Mouse (Mus musculus): Measurements from ENCODE around the gene Pard3. TPM values are rescaled to one million over a fixed set of nuclear protein-coding genes. Genes with fewer than 3 reads are reported as not detected.
A peak's percentile ranks its signal among the peaks of the same experiment; 100 is the strongest.

The Pard3 gene
- polyA plus RNA-seq, 1 experiment: 11.3 TPM

GRCm38 (mm10) chr8:127229325-127230232, 165.9 kb downstream of the Pard3 start:
- H3K4me1 ChIP-seq (ENCODE audit: control insufficient read depth, insufficient read depth, low read length): no peaks in the 10 kb centered on the region; the same call in 1 of the 2 replicates
- no peak overlapping the region for H3K27ac ChIP-seq (ENCODE audit: insufficient read depth, low read length)
- TF ChIP-seq CTCF (IDR thresholded peaks at IDR 0.05; ENCODE audit: extremely low read depth, insufficient read depth, low read length) (no peak), POLR2A (IDR thresholded peaks at IDR 0.05; ENCODE audit: extremely low read depth, insufficient read depth, low read length) (no peak)

GRCm38 (mm10) chr8:127230233-127230595, 166.5 kb downstream of the Pard3 start:
- H3K4me3 ChIP-seq (ENCODE audit: insufficient read depth, low read length): no peak overlapping the region
- no peaks in the 10 kb centered on the region; the same call in 1 of the 2 replicates for H3K4me1 ChIP-seq (ENCODE audit: control insufficient read depth, insufficient read depth, low read length)
- H3K27ac ChIP-seq (ENCODE audit: insufficient read depth, low read length): no peak overlapping the region
- TF ChIP-seq POLR2A (IDR thresholded peaks at IDR 0.05; ENCODE audit: extremely low read depth, insufficient read depth, low read length) (no peak), CTCF (IDR thresholded peaks at IDR 0.05; ENCODE audit: extremely low read depth, insufficient read depth, low read length) (no peak)

More at GRCm38 (mm10) chr8:127229325-127230232, 165.9 kb downstream of the Pard3 start:
- H3K4me3 ChIP-seq (ENCODE audit: insufficient read depth, low read length): no peak overlapping the region

- Histone ChIP-seq H3K4me3 (ENCODE audit: insufficient read depth, low read length) (no peak overlapping the region), H3K4me1 (ENCODE audit: control insufficient read depth, insufficient read depth, low read length) (peaks cover 2% of the 10 kb centered on the region; the same call in 1 of the 2 replicates), H3K27ac (ENCODE audit: insufficient read depth, low read length) (no peak overlapping the region)
- TF ChIP-seq CTCF (IDR thresholded peaks at IDR 0.05; ENCODE audit: extremely low read depth, insufficient read depth, low read length): no peak
- no peak for TF ChIP-seq POLR2A (IDR thresholded peaks at IDR 0.05; ENCODE audit: extremely low read depth, insufficient read depth, low read length)
Measured at GRCm38 (mm10) chr8:127243351-127243750, 179.7 kb downstream of the Pard3 start.

GRCm38 (mm10) chr8:127243841-127244240, 180.1 kb downstream of the Pard3 start:
- no peak overlapping the region for H3K4me3 ChIP-seq (ENCODE audit: insufficient read depth, low read length)
- no peak overlapping the region for H3K27ac ChIP-seq (ENCODE audit: insufficient read depth, low read length)
- TF ChIP-seq POLR2A (IDR thresholded peaks at IDR 0.05; ENCODE audit: extremely low read depth, insufficient read depth, low read length) (no peak), CTCF (IDR thresholded peaks at IDR 0.05; ENCODE audit: extremely low read depth, insufficient read depth, low read length) (no peak)
- peaks cover 2% of the 10 kb centered on the region; the same call in 1 of the 2 replicates for H3K4me1 ChIP-seq (ENCODE audit: control insufficient read depth, insufficient read depth, low read length)

GRCm38 (mm10) chr8:127250746-127251145, 187.1 kb downstream of the Pard3 start:
- no peak overlapping the region for H3K4me3 ChIP-seq (ENCODE audit: insufficient read depth, low read length)
- H3K4me1 ChIP-seq (ENCODE audit: control insufficient read depth, insufficient read depth, low read length): no peaks in the 10 kb centered on the region
- TF ChIP-seq CTCF (IDR thresholded peaks at IDR 0.05; ENCODE audit: extremely low read depth, insufficient read depth, low read length) (no peak), POLR2A (IDR thresholded peaks at IDR 0.05; ENCODE audit: extremely low read depth, insufficient read depth, low read length) (no peak)
- H3K27ac ChIP-seq (ENCODE audit: insufficient read depth, low read length): no peak overlapping the region

- Histone ChIP-seq H3K4me1 (ENCODE audit: control insufficient read depth, insufficient read depth, low read length) (no peaks in the 10 kb centered on the region), H3K4me3 (ENCODE audit: insufficient read depth, low read length) (no peak overlapping the region), H3K27ac (ENCODE audit: insufficient read depth, low read length) (no peak overlapping the region)
- TF ChIP-seq POLR2A (IDR thresholded peaks at IDR 0.05; ENCODE audit: extremely low read depth, insufficient read depth, low read length) (no peak), CTCF (IDR thresholded peaks at IDR 0.05; ENCODE audit: extremely low read depth, insufficient read depth, low read length) (no peak)
Measured at GRCm38 (mm10) chr8:127251476-127251875, 187.8 kb downstream of the Pard3 start.

- Histone ChIP-seq H3K4me3 (ENCODE audit: insufficient read depth, low read length) (no peak overlapping the region), H3K4me1 (ENCODE audit: control insufficient read depth, insufficient read depth, low read length) (no peaks in the 10 kb centered on the region), H3K27ac (ENCODE audit: insufficient read depth, low read length) (no peak overlapping the region)
- 0 out of 2 replicates have a peak, but pooled peaks have one; percentile 3 for TF ChIP-seq CTCF (IDR thresholded peaks at IDR 0.05; ENCODE audit: extremely low read depth, insufficient read depth, low read length)
- TF ChIP-seq POLR2A (IDR thresholded peaks at IDR 0.05; ENCODE audit: extremely low read depth, insufficient read depth, low read length): no peak
Measured at GRCm38 (mm10) chr8:127251985-127252384, 188.3 kb downstream of the Pard3 start.

- Histone ChIP-seq H3K4me3 (ENCODE audit: insufficient read depth, low read length) (no peak overlapping the region), H3K27ac (ENCODE audit: insufficient read depth, low read length) (no peak overlapping the region), H3K4me1 (ENCODE audit: control insufficient read depth, insufficient read depth, low read length) (no peaks in the 10 kb centered on the region)
Measured at GRCm38 (mm10) chr8:127254625-127255024, 190.9 kb downstream of the Pard3 start.

GRCm38 (mm10) chr8:127257086-127257485, 193.4 kb downstream of the Pard3 start:
- no peak overlapping the region for H3K27ac ChIP-seq (ENCODE audit: insufficient read depth, low read length)
- H3K4me1 ChIP-seq (ENCODE audit: control insufficient read depth, insufficient read depth, low read length): no peaks in the 10 kb centered on the region
- TF ChIP-seq POLR2A (IDR thresholded peaks at IDR 0.05; ENCODE audit: extremely low read depth, insufficient read depth, low read length): no peak
- TF ChIP-seq CTCF (IDR thresholded peaks at IDR 0.05; ENCODE audit: extremely low read depth, insufficient read depth, low read length): no peak
- no peak overlapping the region for H3K4me3 ChIP-seq (ENCODE audit: insufficient read depth, low read length)

More at GRCm38 (mm10) chr8:127254625-127255024, 190.9 kb downstream of the Pard3 start:
- TF ChIP-seq POLR2A (IDR thresholded peaks at IDR 0.05; ENCODE audit: extremely low read depth, insufficient read depth, low read length): no peak
- no peak for TF ChIP-seq CTCF (IDR thresholded peaks at IDR 0.05; ENCODE audit: extremely low read depth, insufficient read depth, low read length)

- TF ChIP-seq CTCF (IDR thresholded peaks at IDR 0.05; ENCODE audit: extremely low read depth, insufficient read depth, low read length): no peak
- no peak for TF ChIP-seq POLR2A (IDR thresholded peaks at IDR 0.05; ENCODE audit: extremely low read depth, insufficient read depth, low read length)
- no peak overlapping the region for H3K27ac ChIP-seq (ENCODE audit: insufficient read depth, low read length)
- H3K4me3 ChIP-seq (ENCODE audit: insufficient read depth, low read length): no peak overlapping the region
- H3K4me1 ChIP-seq (ENCODE audit: control insufficient read depth, insufficient read depth, low read length): no peaks in the 10 kb centered on the region
Measured at GRCm38 (mm10) chr8:127261051-127261450, 197.4 kb downstream of the Pard3 start.
